Mouse (Mus musculus): ENCODE data around the gene Slc35d1. TPM values are rescaled to one million over a fixed set of nuclear protein-coding genes. Genes with fewer than 3 reads are reported as not detected.
"Not testable (repeated sequence)": the region's sequence is repeated elsewhere in the genome, so short reads cannot be mapped to it uniquely, and the experiment has no call there.

Gene Slc35d1
- polyA plus RNA-seq, 1 experiment from 2014 or later, result 9.6 TPM

DNA sequence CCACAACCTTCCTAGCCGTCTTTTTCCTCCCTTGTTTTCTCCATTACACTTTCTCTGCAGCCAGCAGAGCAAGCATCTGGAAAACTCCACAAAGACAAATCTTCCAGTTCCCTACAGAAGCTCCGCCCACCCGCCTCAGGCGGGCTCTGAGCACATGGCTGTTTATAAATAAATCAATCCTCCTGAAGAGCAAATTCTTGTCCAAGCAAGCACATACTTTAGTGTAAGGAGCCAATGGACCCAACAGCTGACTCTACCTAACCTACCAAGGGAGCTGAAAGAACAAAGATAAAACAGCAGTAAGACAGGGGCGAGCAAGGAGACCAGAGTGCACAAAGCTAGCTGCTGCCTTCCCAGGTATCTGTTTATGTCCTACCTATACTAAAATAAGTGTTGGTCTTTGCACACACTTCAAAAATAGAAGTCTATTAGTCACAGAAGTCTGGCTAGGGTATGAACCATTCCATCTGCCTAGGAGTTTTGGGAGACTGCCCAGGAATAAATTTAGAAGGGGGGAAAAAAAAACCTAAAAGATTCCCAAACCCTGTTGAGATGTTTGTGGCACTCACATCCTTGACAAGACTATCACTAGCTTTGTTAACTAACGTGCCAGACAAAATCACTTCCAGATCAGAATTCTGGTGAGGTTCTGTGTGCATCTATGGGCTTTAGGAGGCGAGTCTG lies 36.2 kb downstream of the Slc35d1 start:
- no peak overlapping the region for H3K4me2 ChIP-seq (replicated peaks)
- no peaks in the 10 kb centered on the region for H3K9me3 ChIP-seq
- no peak overlapping the region for H3K4me3 ChIP-seq (replicated peaks)
- H3K9ac ChIP-seq, result no peak overlapping the region
- ATAC-seq, result peak; percentile 56
- 0 out of 2 replicates have a peak, but pooled peaks cover 5% of the 10 kb centered on the region for H3K36me3 ChIP-seq
- H3K27ac ChIP-seq, result peak overlapping the region; percentile 48
- peaks cover 25% of the 10 kb centered on the region for H3K4me1 ChIP-seq (replicated peaks)
- H3K27me3 ChIP-seq (replicated peaks), result no peaks in the 10 kb centered on the region
- WGBS, result 49% methylated on average over 7 of the region's 7 CpGs

DNA sequence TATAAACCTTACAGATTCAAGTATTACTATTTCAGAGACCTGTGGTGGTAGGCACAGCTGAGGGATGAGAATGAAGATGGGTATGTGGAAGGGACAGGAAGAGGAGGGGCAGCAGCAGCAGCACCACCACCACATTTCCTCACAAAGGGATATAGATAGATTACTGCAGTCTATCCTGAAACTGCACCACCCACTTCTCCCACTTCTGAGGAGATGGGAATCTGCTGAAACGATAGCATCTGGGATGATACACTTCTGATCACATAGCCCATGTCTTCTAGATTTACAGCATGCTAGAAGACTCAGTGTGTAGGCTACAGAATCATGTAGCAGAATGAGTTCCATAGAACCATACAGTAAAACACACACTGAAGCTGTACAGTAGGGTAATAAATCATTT lies 37.3 kb downstream of the Slc35d1 start:
- no peak for ATAC-seq
- peaks cover 25% of the 10 kb centered on the region for H3K4me1 ChIP-seq (replicated peaks)
- H3K27me3 ChIP-seq (replicated peaks), result no peaks in the 10 kb centered on the region
- no peak overlapping the region for H3K27ac ChIP-seq
- H3K9ac ChIP-seq, result no peak overlapping the region
- WGBS, result 57% methylated on average over 1 of the region's 1 CpGs
- H3K4me2 ChIP-seq (replicated peaks), result no peak overlapping the region
- H3K9me3 ChIP-seq, result no peaks in the 10 kb centered on the region
- H3K36me3 ChIP-seq, result 0 out of 2 replicates have a peak, but pooled peaks cover 5% of the 10 kb centered on the region
- no peak overlapping the region for H3K4me3 ChIP-seq (replicated peaks)

DNA sequence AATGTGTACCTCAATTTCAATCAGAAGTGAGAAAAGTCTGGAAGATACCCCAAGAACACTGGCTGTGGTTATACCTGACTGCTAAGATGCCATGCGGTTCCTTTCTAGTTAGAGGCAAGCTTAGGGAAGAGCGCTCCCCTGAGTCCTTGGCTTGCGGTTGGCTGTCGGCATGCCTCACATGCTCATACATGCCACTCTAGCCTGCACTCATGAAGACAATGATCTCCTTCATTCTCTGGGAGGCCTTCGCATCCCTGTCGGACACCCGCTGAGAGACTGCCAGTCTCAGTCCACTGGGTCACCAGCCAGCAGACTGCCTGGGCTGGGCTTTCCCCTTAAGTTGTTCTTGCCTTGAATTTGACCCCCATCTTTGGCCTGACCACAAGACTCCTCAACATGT lies 41.0 kb downstream of the Slc35d1 start:
- ATAC-seq, result no peak
- peaks cover 10% of the 10 kb centered on the region for H3K4me1 ChIP-seq (replicated peaks)
- peaks cover 9% of the 10 kb centered on the region; the same call in 1 of the 2 replicates for H3K36me3 ChIP-seq
- no peaks in the 10 kb centered on the region for H3K9me3 ChIP-seq
- no peak overlapping the region for H3K4me3 ChIP-seq (replicated peaks)
- no peak overlapping the region for H3K9ac ChIP-seq
- H3K4me2 ChIP-seq (replicated peaks), result no peak overlapping the region
- WGBS, result 91% methylated on average over 7 of the region's 7 CpGs
- no peak overlapping the region for H3K27ac ChIP-seq
- H3K27me3 ChIP-seq (replicated peaks), result no peaks in the 10 kb centered on the region

DNA sequence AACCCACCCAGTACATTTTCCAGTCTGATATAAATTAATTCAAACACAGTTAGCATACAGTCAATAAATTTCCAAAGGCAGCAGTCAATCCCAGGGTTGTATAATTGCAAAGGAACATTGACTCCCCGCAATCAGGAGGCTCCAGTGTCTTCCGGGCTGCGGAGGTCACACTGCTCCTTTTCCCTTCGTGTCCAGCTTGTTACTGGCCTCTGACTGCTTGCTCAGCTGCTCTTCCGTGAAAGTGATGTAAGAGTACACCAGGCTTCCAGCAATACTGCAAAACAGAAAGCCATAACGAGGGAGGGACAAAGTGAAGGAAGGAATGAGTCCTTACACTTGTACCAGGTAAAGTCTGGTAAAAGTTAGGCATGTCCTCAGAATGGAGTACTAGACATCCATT lies 41.5 kb downstream of the Slc35d1 start:
- no peak overlapping the region for H3K4me2 ChIP-seq (replicated peaks)
- H3K36me3 ChIP-seq, result peaks cover 9% of the 10 kb centered on the region; the same call in 1 of the 2 replicates
- no peak overlapping the region for H3K9ac ChIP-seq
- no peak overlapping the region for H3K27ac ChIP-seq
- H3K9me3 ChIP-seq, result no peaks in the 10 kb centered on the region
- H3K4me3 ChIP-seq (replicated peaks), result no peak overlapping the region
- H3K27me3 ChIP-seq (replicated peaks), result no peaks in the 10 kb centered on the region
- WGBS, result 58% methylated on average over 6 of the region's 6 CpGs
- ATAC-seq, result no peak
- H3K4me1 ChIP-seq (replicated peaks), result peaks cover 6% of the 10 kb centered on the region

DNA sequence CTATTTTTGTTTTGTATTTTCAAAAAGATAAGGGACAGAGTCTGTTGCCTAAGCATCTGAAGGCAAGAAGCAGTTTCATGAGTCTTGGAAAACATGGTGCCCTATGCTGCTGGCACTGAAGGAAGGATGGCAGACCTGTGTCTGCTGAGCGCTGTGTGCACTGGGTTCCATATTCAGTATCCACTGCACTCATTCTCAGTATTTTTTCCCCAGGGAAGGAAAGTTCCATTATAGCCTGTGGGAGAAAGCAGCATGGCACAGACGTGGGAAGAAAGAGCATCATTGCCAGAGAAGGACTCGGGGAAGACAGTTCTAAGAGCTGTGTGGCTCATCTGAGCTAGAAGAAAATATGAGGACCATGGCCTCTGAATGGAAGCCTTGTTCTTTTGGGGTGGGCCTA lies 43.7 kb downstream of the Slc35d1 start:
- Histone ChIP-seq H3K4me3 (replicated peaks) (no peak overlapping the region), H3K27me3 (replicated peaks) (no peaks in the 10 kb centered on the region), H3K27ac (no peak overlapping the region), H3K9me3 (no peaks in the 10 kb centered on the region), H3K4me1 (replicated peaks) (no peaks in the 10 kb centered on the region), H3K36me3 (peaks cover 9% of the 10 kb centered on the region; the same call in 1 of the 2 replicates), H3K9ac (no peak overlapping the region), H3K4me2 (replicated peaks) (no peak overlapping the region)
- no peak for ATAC-seq
- 98% methylated on average over 3 of the region's 3 CpGs for WGBS

DNA sequence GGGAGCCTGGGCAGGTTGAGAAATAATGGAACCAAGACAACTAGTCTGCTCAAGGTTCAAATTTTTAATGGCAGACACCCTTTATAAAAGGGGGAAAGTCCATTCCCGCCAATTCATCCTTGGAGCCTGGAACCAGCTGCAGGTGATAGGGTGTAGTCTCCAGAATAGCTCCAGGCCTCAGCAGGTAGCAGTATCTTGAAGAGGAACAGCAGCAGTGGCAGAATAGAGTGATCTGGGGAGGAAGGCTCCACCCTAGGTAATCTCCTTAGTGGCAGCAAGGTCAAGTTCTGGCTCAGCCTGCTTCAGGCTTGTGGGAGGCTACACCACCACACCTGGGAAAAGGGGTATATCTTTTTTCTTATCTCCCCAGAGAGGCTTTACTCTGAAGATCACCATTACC lies 48.8 kb downstream of the Slc35d1 start:
- H3K4me2 ChIP-seq (replicated peaks); H3K27ac ChIP-seq; H3K9ac ChIP-seq; H3K9me3 ChIP-seq; H3K36me3 ChIP-seq; H3K4me3 ChIP-seq (replicated peaks); H3K4me1 ChIP-seq (replicated peaks); H3K27me3 ChIP-seq (replicated peaks): not testable (repeated sequence)
- 92% methylated on average over 1 of the region's 1 CpGs for WGBS
- ATAC-seq, result peak; percentile 62; the same call in 1 of the 2 replicates

DNA sequence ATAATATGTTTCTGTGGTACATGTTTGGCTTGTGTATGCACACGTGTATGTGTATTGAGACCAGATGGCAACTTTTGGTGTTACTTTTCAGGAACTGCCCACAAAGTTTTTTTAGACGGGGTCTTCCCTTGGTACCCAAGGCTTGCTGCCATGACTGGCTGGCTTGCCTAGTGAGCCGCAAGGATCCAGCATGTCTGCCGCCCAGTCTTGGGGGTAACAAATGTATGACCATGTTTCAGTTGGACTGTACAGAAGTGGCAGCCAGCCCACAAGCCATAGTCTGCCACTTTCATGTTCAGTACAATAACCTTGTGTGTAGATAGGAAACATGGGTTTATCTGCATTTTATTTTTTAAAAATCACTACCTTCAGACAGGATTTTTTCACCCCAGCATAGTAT lies 56.2 kb downstream of the Slc35d1 start:
- Histone ChIP-seq H3K4me1 (replicated peaks) (no peaks in the 10 kb centered on the region), H3K4me2 (replicated peaks) (no peak overlapping the region), H3K4me3 (replicated peaks) (no peak overlapping the region), H3K36me3 (peaks cover 22% of the 10 kb centered on the region), H3K27me3 (replicated peaks) (no peaks in the 10 kb centered on the region), H3K9ac (no peak overlapping the region), H3K9me3 (no peaks in the 10 kb centered on the region), H3K27ac (no peak overlapping the region)
- no peak for ATAC-seq
- WGBS, result 94% methylated on average over 4 of the region's 4 CpGs

DNA sequence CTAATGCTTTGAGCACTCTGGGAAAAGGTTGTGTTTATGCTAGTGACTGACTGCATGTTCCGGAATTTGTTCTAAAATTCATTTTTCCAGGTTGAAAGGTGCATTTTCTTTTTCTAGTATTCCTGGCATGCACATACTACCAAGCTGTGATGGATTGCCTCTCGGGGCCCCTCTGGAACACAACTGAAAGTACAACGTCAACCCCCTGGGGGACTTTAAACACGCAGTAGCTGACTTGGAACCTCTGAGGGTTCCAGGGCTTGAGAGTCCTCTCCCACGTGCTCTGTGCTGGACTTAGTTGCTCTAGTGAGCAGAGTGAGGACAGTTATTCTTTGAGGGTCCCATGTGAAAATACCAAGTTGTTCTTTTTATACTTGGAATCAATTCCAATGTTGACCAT lies 63.0 kb downstream of the Slc35d1 start:
- 89% methylated on average over 5 of the region's 5 CpGs for WGBS
- Histone ChIP-seq H3K9me3 (no peaks in the 10 kb centered on the region), H3K4me1 (replicated peaks) (no peaks in the 10 kb centered on the region), H3K27me3 (replicated peaks) (no peaks in the 10 kb centered on the region), H3K36me3 (peaks cover 18% of the 10 kb centered on the region), H3K27ac (no peak overlapping the region), H3K4me2 (replicated peaks) (no peak overlapping the region), H3K9ac (no peak overlapping the region), H3K4me3 (replicated peaks) (no peak overlapping the region)
- ATAC-seq, result no peak

DNA sequence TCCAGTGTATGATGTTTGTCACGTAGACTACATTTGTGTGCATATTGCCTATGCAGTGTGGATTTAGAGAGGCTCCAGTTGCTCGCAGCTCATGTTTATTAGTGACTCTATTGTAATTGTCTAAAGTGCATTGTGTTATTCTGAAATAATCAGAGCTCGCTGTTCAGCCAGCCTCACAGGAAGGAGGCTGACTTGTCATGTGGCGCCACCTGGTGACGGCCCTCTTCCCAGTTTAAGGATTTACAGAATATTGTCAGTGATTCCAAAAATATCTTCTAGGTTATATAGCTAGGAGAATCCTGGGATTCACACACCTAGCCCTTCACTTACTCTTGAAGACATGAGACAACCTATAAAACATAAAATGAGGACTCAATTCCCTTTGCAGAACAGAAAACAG lies 68.6 kb downstream of the Slc35d1 start:
- Histone ChIP-seq H3K36me3 (peaks cover 24% of the 10 kb centered on the region), H3K9ac (no peak overlapping the region), H3K27ac (no peak overlapping the region), H3K9me3 (no peaks in the 10 kb centered on the region), H3K4me2 (replicated peaks) (no peak overlapping the region), H3K4me3 (replicated peaks) (no peak overlapping the region), H3K4me1 (replicated peaks) (no peaks in the 10 kb centered on the region), H3K27me3 (replicated peaks) (no peaks in the 10 kb centered on the region)
- WGBS, result 41% methylated on average over 5 of the region's 5 CpGs
- ATAC-seq, result 0 out of 2 replicates have a peak, but pooled peaks have one; percentile 55

DNA sequence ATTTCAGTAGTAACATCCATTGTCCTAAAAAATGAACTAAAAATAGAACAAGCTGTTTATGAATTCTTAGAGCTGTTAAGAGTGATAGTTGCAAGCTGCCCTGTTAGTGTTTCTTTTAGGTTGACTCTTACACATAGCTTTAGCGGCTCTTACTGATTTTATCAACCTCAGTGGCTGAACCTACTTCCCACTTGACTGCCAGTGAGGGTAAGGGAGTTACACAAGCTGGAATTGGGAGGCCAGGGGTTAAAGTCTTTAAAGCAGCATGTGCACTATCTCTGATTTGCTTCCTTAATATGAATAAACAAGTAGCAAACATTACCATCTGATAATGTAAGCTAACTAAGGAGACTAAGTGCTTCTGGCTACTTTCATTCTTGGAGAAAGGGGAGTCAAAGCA lies 78.0 kb downstream of the Slc35d1 start:
- Histone ChIP-seq H3K4me3 (replicated peaks) (no peak overlapping the region), H3K4me1 (replicated peaks) (no peaks in the 10 kb centered on the region), H3K4me2 (replicated peaks) (no peak overlapping the region), H3K27ac (no peak overlapping the region), H3K27me3 (replicated peaks) (no peaks in the 10 kb centered on the region), H3K9me3 (no peaks in the 10 kb centered on the region), H3K36me3 (0 out of 2 replicates have a peak, but pooled peaks cover 5% of the 10 kb centered on the region), H3K9ac (no peak overlapping the region)
- ATAC-seq, result no peak
- 38% methylated on average over 1 of the region's 1 CpGs for WGBS

DNA sequence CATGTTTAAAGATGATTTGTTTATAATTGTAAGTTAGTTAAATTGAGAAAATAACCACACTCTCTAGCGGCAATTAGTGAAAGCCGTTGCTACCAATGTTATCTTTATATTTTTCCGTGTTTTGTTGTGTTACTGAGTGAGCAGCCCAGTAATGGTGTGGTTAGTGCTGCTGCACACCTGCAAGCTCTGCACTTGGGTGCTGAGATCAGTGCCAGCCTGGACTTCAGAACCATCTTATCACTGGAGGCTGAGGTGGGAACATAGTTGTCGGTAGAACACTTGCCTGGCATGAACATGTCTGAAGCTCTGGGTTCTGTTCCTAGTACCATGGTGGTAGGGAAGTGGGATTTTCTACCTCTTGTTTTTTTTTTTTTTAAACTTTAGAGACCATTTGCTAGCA lies 88.4 kb downstream of the Slc35d1 start:
- ATAC-seq, result no peak
- no peak overlapping the region for H3K4me2 ChIP-seq (replicated peaks)
- no peaks in the 10 kb centered on the region for H3K36me3 ChIP-seq
- no peak overlapping the region for H3K4me3 ChIP-seq (replicated peaks)
- no peak overlapping the region for H3K9ac ChIP-seq
- H3K4me1 ChIP-seq (replicated peaks), result peaks cover 5% of the 10 kb centered on the region; the same call in 1 of the 2 replicates
- no peaks in the 10 kb centered on the region for H3K27me3 ChIP-seq (replicated peaks)
- 81% methylated on average over 4 of the region's 4 CpGs for WGBS
- H3K9me3 ChIP-seq, result no peaks in the 10 kb centered on the region
- H3K27ac ChIP-seq, result no peak overlapping the region

DNA sequence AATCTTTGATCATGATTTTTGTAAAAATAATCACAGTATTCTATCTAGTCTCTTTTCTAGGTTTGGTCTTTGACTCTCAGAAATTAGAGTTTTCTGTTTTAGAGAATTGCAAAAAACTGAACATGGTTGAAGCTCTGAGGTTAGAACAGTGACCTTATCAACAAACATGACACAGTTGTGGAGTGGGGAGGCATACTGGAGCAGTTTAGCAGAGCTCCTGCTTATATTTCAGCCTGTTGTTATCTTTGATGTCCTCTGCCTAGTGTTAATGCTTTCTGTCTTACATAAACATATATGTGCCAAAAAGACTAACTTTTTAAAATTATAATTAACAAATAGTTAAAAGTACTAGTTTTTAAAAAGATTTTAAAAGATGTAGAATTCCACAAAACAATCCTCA lies 91.4 kb downstream of the Slc35d1 start:
- Histone ChIP-seq H3K4me1 (replicated peaks) (peaks cover 9% of the 10 kb centered on the region; the same call in 1 of the 2 replicates), H3K36me3 (no peaks in the 10 kb centered on the region), H3K9me3 (no peaks in the 10 kb centered on the region), H3K27ac (no peak overlapping the region), H3K27me3 (replicated peaks) (no peaks in the 10 kb centered on the region), H3K4me2 (replicated peaks) (no peak overlapping the region), H3K4me3 (replicated peaks) (no peak overlapping the region), H3K9ac (no peak overlapping the region)
- no peak for ATAC-seq

DNA sequence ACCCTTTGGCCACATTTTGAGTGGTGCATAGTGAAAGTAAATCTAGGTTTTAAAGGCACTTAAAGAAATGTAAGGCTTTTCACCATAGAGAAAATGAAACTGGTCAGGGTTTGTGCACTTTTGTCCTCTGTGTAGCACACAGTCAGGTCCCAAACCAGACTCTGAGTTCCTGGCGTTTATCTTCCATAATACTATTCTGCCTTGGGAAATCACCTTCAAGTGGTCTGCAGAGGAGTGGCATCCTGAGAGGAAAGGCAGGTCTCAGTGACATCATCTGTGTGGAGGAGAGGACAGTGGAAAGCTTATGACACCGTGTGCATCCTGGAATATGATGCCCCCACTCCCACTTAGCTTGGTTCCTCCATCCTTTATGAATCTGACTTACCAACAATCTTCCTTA lies 91.9 kb downstream of the Slc35d1 start:
- Histone ChIP-seq H3K27ac (no peak overlapping the region), H3K27me3 (replicated peaks) (no peaks in the 10 kb centered on the region), H3K9me3 (no peaks in the 10 kb centered on the region), H3K9ac (no peak overlapping the region), H3K36me3 (no peaks in the 10 kb centered on the region), H3K4me1 (replicated peaks) (peaks cover 9% of the 10 kb centered on the region; the same call in 1 of the 2 replicates), H3K4me3 (replicated peaks) (no peak overlapping the region), H3K4me2 (replicated peaks) (no peak overlapping the region)
- 35% methylated on average over 2 of the region's 2 CpGs for WGBS
- ATAC-seq, result no peak
